Mouse (Mus musculus) kidney, postnatal 10 days (tissue): ENCODE data around the gene Mob3a.
A peak's percentile ranks its signal among the peaks of the same experiment; 100 is the strongest.

Experiments
- DNase-seq: peaks from one replicate; pipeline ENCODE4 v3.0.0; 2021; ENCODE audit warnings: mixed read lengths

Gene Mob3a

GRCm38 (mm10) chr10:80698605-80699004 is 3.2 kb downstream of the Mob3a start:
- no peak for DNase-seq

- DNase-seq: no peak
Measured at GRCm38 (mm10) chr10:80697812-80698211, 4.0 kb downstream of the Mob3a start.

GRCm38 (mm10) chr10:80697393-80697787 is 4.4 kb downstream of the Mob3a start:
- DNase-seq: no peak

DNA sequence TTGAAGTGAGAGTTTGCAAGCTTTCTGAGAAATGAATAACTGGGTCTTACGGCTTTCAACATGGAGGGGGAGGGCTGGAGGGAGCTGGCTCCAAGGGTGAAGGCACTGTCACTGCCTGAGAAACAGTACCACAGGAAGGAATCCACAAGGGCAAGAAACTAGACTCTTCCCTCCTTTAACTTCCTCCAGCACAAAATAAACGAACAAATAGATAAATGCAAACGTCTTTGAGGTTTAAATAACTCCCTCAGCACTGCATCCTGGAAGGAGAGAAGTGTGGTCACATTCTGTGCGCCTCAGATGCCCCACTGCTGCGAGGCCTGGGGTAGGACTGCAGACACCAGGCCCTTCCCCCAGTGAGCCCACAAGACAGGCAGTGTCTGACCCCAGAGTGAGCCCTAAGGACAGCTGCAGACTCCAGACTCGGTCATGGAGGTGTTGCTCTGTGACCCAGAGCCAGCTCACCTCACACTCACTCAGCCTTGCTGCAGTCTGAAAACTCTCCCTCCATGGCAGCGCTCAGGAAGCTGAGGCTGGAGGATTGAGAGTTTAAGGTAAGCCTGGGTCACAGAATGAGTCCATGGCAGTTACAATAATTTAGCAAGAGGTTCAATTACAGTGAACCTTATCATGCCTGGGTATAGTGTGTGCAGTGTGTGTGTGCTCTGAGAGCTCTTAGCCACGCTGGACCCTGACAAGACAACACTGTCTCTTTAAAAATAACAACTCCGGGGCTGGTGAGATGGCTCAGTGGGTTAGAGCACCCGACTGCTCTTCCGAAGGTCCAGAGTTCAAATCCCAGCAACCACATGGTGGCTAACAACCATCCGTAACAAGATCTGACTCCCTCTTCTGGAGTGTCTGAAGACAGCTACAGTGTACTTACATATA is 5.0 kb downstream of the Mob3a start:
- DNase-seq: no peak

GRCm38 (mm10) chr10:80695801-80696501 is 5.8 kb downstream of the Mob3a start:
- DNase-seq: no peak

GRCm38 (mm10) chr10:80695186-80695585 is 6.6 kb downstream of the Mob3a start:
- DNase-seq: peak; percentile 54

GRCm38 (mm10) chr10:80694159-80694938 is 7.4 kb downstream of the Mob3a start:
- DNase-seq: no peak

GRCm38 (mm10) chr10:80693401-80694045 is 8.3 kb downstream of the Mob3a start:
- DNase-seq: no peak

- DNase-seq: no peak
Measured at GRCm38 (mm10) chr10:80692249-80693165, 9.3 kb downstream of the Mob3a start.

DNA sequence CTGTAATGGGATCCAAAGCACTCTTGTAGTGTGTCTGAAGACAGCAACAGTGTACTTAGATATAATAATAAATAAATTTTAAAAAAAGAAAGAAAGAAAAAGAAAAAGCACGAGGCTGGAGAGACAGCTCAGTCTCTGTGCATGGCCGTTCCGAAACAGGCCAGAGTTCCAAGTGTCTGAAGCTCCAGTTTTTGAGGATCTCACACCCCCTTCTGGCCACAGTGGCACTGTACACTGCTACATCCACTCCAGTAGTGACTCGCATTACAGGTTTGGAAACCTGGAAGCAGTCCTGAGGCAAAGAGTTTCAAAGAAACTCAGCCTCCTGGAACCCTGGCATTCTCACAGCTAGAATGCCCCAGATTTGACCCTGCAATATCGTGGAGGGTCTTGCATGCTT is 13.9 kb downstream of the Mob3a start:
- peak; percentile 88 for DNase-seq

DNA sequence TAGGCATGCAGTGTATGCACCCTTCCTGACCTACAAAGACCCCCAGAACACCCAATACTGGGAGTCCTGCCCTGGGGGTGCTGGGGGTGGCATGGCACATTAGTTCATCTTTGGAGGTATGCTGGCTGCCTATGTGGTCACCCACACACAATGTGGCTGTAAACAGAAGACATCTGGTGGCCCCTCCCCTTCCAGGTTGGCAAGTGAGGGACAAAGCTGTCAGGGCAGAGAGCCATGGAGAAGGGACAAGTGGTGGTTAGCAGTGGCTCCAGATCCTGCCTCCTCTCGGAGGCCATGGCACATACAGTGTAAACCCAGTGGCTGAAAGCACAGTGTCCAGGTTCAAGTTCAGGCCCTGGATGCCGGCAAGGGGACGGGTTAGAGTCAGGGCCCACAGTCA is 15.2 kb downstream of the Mob3a start:
- DNase-seq: no peak

GRCm38 (mm10) chr10:80684984-80685383 is 16.8 kb downstream of the Mob3a start:
- no peak for DNase-seq

GRCm38 (mm10) chr10:80684214-80684613 is 17.6 kb downstream of the Mob3a start:
- peak; percentile 85 for DNase-seq

- DNase-seq: no peak
Measured at GRCm38 (mm10) chr10:80683647-80684046, 18.1 kb downstream of the Mob3a start.

DNA sequence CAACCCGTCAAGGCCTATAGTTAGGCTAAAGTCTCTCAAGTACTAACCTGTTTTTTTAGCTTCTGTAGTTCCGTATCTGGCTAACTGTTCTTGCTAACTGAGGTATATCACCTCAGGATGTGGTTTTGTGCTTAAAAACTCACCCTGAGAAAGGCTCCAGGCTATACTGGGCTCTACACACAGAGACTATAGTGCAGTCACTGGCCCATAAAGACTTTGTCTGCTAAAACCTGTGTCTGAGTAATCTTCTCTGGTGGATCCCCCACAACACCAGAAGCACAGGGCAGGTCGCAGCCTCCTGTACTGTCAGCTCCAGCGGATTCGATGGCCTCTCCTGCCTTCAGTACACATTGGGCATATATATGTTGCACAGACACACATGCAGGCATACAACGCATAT is 19.8 kb downstream of the Mob3a start:
- no peak for DNase-seq

DNA sequence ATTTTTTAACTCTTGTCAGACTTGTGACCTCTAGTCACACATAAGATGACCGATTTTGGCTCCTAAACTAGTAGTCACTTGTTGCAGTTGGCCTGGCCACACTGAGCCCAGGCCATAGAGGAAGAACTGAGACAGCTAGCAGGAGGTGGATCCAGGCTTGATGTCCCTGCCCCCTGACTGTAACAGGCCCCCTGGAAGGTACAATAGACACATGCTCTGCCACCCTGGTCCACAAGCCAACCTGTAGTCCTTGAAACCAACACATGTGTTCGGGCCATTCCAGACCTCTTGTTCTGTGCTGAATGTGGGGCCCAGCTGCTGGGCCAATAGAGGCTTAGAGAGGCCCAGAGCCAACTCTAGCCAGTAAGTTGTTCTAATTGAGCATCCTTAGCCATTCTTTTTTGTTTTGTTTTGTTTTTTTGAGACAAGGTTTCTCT is 21.5 kb downstream of the Mob3a start:
- no peak for DNase-seq

GRCm38 (mm10) chr10:80679556-80680259 is 22.1 kb downstream of the Mob3a start:
- DNase-seq: peak; percentile 41

DNA sequence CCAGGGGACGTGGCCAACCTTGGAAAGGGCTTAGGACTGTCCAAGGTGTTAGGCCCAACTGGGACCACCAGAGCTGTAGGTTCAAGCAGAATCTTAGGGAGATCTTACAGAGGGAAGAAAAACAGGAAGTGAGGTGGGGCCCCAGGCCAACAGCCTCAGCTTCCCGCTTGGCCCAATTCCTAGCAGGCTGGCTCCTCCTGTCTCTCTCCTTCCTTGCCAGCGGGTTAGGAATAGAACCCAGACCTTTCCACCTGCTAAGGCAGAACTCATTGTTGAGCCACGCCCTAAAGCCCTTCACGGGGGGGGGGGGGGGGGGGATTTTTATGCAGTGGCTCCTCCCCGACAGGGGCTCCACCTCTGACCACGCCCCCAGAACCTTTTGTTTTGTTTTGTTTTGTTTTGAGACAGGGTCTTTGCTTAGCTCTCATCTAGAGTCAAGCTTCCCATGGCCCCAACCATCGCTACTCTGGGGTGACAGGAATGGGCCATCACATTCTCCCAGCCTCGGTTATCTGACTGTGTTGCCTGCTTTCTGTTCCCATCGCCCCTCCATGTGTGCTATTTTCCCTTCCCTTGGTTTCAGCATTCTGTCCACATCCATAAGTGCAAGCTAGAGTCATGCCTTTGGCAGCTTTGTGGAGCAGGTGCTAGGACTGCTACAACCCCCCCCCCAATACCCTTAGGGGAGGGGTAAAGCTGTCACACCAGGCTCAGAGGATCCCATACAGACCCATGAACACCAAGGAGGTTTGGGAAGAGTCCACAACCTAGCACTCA is 23.0 kb downstream of the Mob3a start:
- peak; percentile 79 for DNase-seq

DNA sequence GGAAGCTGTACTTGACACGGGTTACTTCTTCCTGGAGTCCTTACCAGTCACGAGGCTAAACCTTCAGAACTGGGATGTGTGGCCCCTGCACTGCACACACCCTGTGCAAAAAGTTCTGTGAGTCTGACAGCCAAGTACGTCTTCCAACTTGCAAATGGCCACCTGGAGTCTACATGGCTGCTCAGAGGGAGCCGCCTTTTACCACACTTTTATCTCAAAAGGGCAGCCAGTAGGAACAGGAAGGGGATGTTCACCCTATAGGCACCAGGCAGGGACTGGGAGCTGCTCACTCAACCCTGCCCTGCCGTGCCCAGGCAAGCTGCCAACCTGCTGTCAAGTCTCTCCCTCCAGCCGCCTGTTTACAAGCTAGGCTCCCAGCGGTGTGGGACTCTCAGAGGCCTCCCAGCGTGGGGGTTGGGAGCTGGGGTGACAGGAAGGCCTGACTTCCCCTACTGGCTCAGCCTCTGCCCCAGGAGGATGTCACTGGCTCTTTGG is 23.8 kb downstream of the Mob3a start, which contains the start of gene Mknk2:
Gene Mknk2 (minus strand): TSS at position 171 of the 495 bp plus-strand sequence.
- DNase-seq: peak; percentile 99
